Mouse (Mus musculus): Measurements from ENCODE around the gene Msgn1. TPM values are rescaled to one million over a fixed set of nuclear protein-coding genes. Genes with fewer than 3 reads are reported as not detected.
A peak's percentile ranks its signal among the peaks of the same experiment; 100 is the strongest.

Msgn1 gene
- polyA plus RNA-seq, 1 experiment from 2014 or later, result not detected

GRCm38 (mm10) chr12:11198551-11198950, 10.2 kb downstream of the Msgn1 start:
- Histone ChIP-seq H3K27me3 (replicated peaks) (no peaks in the 10 kb centered on the region), H3K4me3 (no peak overlapping the region), H3K4me1 (replicated peaks) (peaks cover 7% of the 10 kb centered on the region; the same call in 1 of the 2 replicates), H3K27ac (ENCODE audit: poor library complexity, severe bottlenecking) (no peak overlapping the region), H3K36me3 (no peaks in the 10 kb centered on the region), H3K9me3 (replicated peaks) (no peaks in the 10 kb centered on the region), H3K9ac (no peak overlapping the region), H3K4me2 (no peak overlapping the region)
- ATAC-seq (ENCODE audit: insufficient number of reproducible peaks, low FRiP score), result no peak
- 51% methylated on average over 2 of the region's 2 CpGs for WGBS

- no peak overlapping the region for H3K9ac ChIP-seq
- no peak for ATAC-seq (ENCODE audit: insufficient number of reproducible peaks, low FRiP score)
- no peaks in the 10 kb centered on the region for H3K27me3 ChIP-seq (replicated peaks)
- no peaks in the 10 kb centered on the region for H3K36me3 ChIP-seq
- no peak overlapping the region for H3K27ac ChIP-seq (ENCODE audit: poor library complexity, severe bottlenecking)
- no peak overlapping the region for H3K4me2 ChIP-seq
- no peaks in the 10 kb centered on the region for H3K9me3 ChIP-seq (replicated peaks)
- peaks cover 3% of the 10 kb centered on the region; the same call in 1 of the 2 replicates for H3K4me1 ChIP-seq (replicated peaks)
- H3K4me3 ChIP-seq, result no peak overlapping the region
- 44% methylated on average over 4 of the region's 4 CpGs for WGBS
Observed at GRCm38 (mm10) chr12:11198026-11198425, 10.7 kb downstream of the Msgn1 start.

- H3K9me3 ChIP-seq (replicated peaks), result no peaks in the 10 kb centered on the region
- no peaks in the 10 kb centered on the region for H3K27me3 ChIP-seq (replicated peaks)
- whole genome bisulfite sequencing, result 39% methylated on average over 5 of the region's 5 CpGs
- H3K9ac ChIP-seq, result 0 out of 2 replicates have a peak overlapping the region, but pooled peaks have one; percentile 68
- no peak for ATAC-seq (ENCODE audit: insufficient number of reproducible peaks, low FRiP score)
- H3K27ac ChIP-seq (ENCODE audit: poor library complexity, severe bottlenecking), result no peak overlapping the region
- no peaks in the 10 kb centered on the region for H3K36me3 ChIP-seq
- peaks cover 3% of the 10 kb centered on the region; the same call in 1 of the 2 replicates for H3K4me1 ChIP-seq (replicated peaks)
- H3K4me2 ChIP-seq, result peak overlapping the region; percentile 71
- peak overlapping the region; percentile 35; the same call in 1 of the 2 replicates for H3K4me3 ChIP-seq
Observed at GRCm38 (mm10) chr12:11196830-11197229, 11.9 kb downstream of the Msgn1 start.

- no peak overlapping the region for H3K27ac ChIP-seq (ENCODE audit: poor library complexity, severe bottlenecking)
- peaks cover 3% of the 10 kb centered on the region; the same call in 1 of the 2 replicates for H3K4me1 ChIP-seq (replicated peaks)
- peak overlapping the region; percentile 35 for H3K4me3 ChIP-seq
- WGBS, result 5% methylated on average over 19 of the region's 19 CpGs
- no peaks in the 10 kb centered on the region for H3K9me3 ChIP-seq (replicated peaks)
- 0 out of 2 replicates have a peak, but pooled peaks have one; percentile 36 for ATAC-seq (ENCODE audit: insufficient number of reproducible peaks, low FRiP score)
- peak overlapping the region; percentile 71 for H3K4me2 ChIP-seq
- H3K9ac ChIP-seq, result peak overlapping the region; percentile 68
- H3K27me3 ChIP-seq (replicated peaks), result no peaks in the 10 kb centered on the region
- H3K36me3 ChIP-seq, result no peaks in the 10 kb centered on the region
Observed at GRCm38 (mm10) chr12:11196142-11196597, 12.6 kb downstream of the Msgn1 start.

DNA sequence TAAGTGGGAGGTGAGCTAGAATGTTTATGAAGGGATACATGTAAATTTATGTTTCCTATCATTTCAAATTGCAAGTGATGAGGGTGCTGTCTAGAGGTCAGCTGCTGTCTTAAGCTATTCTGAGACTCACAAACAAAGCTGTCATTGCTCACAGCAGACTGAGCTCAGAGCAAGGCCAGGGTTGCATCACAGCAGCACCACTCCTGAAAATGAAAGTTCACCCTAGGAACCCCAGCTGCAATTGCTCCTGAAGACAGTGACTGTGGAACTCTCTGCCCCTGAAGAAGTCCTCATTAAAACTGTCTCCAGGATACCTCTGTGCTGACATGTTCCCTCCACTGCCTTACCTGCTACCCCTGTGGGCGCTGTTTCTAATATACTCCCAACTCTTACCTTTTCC, 13.7 kb downstream of the Msgn1 start:
- no peak for ATAC-seq (ENCODE audit: insufficient number of reproducible peaks, low FRiP score)
- 0 out of 2 replicates have a peak overlapping the region, but pooled peaks have one; percentile 12 for H3K9ac ChIP-seq
- WGBS, result 82% methylated on average over 1 of the region's 1 CpGs
- H3K27me3 ChIP-seq (replicated peaks), result no peaks in the 10 kb centered on the region
- no peak overlapping the region for H3K4me2 ChIP-seq
- no peaks in the 10 kb centered on the region for H3K9me3 ChIP-seq (replicated peaks)
- no peak overlapping the region for H3K27ac ChIP-seq (ENCODE audit: poor library complexity, severe bottlenecking)
- H3K4me3 ChIP-seq, result no peak overlapping the region
- H3K36me3 ChIP-seq, result no peaks in the 10 kb centered on the region
- H3K4me1 ChIP-seq (replicated peaks), result peaks cover 3% of the 10 kb centered on the region; the same call in 1 of the 2 replicates

DNA sequence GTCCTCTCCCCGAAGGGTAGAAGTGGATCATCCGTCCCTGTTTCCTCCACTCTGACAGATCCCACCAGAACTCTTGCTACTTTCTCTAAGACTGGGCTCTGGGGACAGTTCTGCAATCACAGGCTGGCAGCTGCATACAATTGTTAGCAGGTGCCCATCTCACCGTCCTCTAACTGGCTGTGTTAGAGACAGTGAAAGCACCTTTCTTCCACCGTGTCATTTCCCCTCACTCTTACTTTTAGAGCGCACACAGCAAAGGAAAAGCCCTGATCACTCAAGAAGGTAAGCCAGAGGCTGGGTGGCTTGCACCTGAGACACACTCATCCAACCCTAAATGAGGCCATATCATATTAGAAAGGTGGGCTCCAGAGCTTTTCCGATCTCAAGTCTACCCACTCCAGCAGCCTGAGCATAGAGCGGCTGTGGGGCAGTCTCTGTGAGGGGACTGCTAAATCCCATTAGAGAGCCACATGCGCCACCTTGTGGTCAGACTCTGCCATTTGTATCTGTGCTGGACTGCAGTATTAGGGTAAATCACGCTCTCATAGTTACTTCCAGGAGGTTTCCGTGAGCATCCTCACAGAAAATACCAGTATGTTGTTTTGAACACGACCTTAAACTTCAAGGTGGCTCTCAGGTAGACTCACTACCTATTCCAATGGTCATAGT, 30.2 kb downstream of the Msgn1 start:
- 25% methylated on average over 11 of the region's 11 CpGs for WGBS
- H3K27me3 ChIP-seq (replicated peaks), result peaks cover 4% of the 10 kb centered on the region; the same call in 1 of the 2 replicates
- no peaks in the 10 kb centered on the region; the same call in 1 of the 2 replicates for H3K4me1 ChIP-seq (replicated peaks)
- peak overlapping the region; percentile 17 for H3K4me3 ChIP-seq
- peak overlapping the region; percentile 64 for H3K4me2 ChIP-seq
- ATAC-seq (ENCODE audit: insufficient number of reproducible peaks, low FRiP score), result peak; percentile 84; the same call in 1 of the 2 replicates
- no peaks in the 10 kb centered on the region for H3K36me3 ChIP-seq
- no peak overlapping the region for H3K27ac ChIP-seq (ENCODE audit: poor library complexity, severe bottlenecking)
- H3K9ac ChIP-seq, result no peak overlapping the region; the same call in 1 of the 2 replicates
- H3K9me3 ChIP-seq (replicated peaks), result no peaks in the 10 kb centered on the region

DNA sequence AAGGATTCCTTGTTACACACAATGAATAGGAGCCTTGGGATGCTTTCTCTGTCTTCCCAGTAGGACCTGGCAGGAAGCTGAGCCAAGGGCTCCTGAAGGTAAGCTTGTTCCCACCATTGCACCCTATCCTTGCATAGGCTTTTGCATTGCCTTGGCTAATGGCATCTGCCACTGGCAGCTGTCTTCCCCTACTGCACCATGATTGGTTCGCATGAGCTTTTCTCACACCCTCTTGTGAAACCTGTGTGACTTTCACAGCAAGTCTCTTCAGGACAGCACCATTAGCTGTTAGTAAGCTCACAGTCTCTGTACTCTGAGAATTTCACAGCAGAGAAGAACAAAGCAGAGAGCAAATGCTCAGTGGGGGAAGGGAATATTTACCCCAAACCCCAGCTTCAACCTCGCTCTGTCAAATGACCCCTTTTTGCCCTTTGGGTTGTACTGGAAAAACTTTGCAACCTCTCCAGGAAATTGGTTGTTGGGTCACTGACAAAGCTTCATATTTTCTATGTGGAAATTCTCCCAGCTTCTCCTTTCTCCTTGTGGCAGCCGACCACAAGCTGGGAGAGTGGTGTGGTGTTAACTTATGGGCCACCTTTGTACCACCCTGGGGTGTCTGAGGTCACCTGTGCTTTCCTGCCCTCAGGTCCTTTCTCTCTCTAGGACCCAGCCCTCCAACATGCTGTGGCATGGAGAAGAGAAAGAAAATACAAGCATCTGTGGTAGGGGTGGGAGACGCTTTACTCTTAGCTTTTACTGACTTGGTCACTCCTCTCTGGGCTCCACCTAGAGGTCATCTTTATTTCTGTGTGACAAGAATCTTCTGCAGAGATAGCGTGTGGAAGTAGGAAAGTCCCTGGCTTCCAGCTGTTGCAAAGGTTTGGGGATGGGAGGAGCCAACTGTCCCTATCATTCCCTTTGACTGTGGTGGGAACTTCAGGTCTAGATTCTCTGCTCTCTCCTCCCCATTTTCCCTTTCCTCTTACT, 31.1 kb downstream of the Msgn1 start:
- H3K9ac ChIP-seq, result no peak overlapping the region; the same call in 1 of the 2 replicates
- H3K27me3 ChIP-seq (replicated peaks), result peaks cover 4% of the 10 kb centered on the region; the same call in 1 of the 2 replicates
- 24% methylated on average over 5 of the region's 5 CpGs for WGBS
- no peaks in the 10 kb centered on the region for H3K36me3 ChIP-seq
- H3K27ac ChIP-seq (ENCODE audit: poor library complexity, severe bottlenecking), result no peak overlapping the region
- peak overlapping the region; percentile 64 for H3K4me2 ChIP-seq
- peak overlapping the region; percentile 17; the same call in 1 of the 2 replicates for H3K4me3 ChIP-seq
- no peaks in the 10 kb centered on the region; the same call in 1 of the 2 replicates for H3K4me1 ChIP-seq (replicated peaks)
- ATAC-seq (ENCODE audit: insufficient number of reproducible peaks, low FRiP score), result no peak
- H3K9me3 ChIP-seq (replicated peaks), result no peaks in the 10 kb centered on the region

DNA sequence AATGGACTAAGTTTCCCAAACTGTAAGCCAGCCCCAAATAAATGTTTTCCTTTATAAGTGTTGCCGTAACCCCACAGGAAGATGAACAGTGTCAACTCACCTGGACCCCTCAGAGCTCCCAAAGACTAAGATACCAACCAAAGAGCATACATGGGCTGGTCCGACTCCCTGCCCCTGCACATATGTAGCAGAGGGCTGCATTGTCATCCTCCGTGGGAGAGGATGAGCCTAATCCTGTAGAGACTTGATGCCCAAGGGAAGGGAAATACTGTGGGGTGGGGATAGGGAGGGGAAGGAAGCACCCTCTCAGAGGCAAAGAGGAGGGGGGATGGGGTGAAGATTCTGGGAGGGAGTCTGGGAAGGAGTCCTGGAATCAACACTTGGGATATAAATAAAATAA, 50.1 kb downstream of the Msgn1 start:
- no peak overlapping the region for H3K27ac ChIP-seq (ENCODE audit: poor library complexity, severe bottlenecking)
- H3K9me3 ChIP-seq (replicated peaks), result no peaks in the 10 kb centered on the region
- H3K36me3 ChIP-seq, result no peaks in the 10 kb centered on the region
- no peak overlapping the region for H3K4me2 ChIP-seq
- ATAC-seq (ENCODE audit: insufficient number of reproducible peaks, low FRiP score), result no peak
- H3K4me3 ChIP-seq, result no peak overlapping the region
- H3K4me1 ChIP-seq (replicated peaks), result no peaks in the 10 kb centered on the region
- H3K27me3 ChIP-seq (replicated peaks), result no peaks in the 10 kb centered on the region
- H3K9ac ChIP-seq, result no peak overlapping the region
- WGBS, result 90% methylated on average over 3 of the region's 3 CpGs

Other genes starting within 250 kb of the Msgn1 start
- gene Kcns3, start 57.9 kb downstream of the Msgn1 start, polyA plus RNA-seq (2016; fragmentation: Nextera tagmentation; extraction: Ambion mirVana), result 0.08 and 0.38 TPM in 2 replicates
- gene Gen1, start 56.8 kb upstream of the Msgn1 start, polyA plus RNA-seq (2016; fragmentation: Nextera tagmentation; extraction: Ambion mirVana), result 7.4 and 8.3 TPM in 2 replicates
- 124 and 125 TPM in 2 replicates for gene Smc6, start 56.9 kb upstream of the Msgn1 start, polyA plus RNA-seq (2016; fragmentation: Nextera tagmentation; extraction: Ambion mirVana)
- gene Vsnl1, start 227.6 kb upstream of the Msgn1 start, polyA plus RNA-seq (2016; fragmentation: Nextera tagmentation; extraction: Ambion mirVana), result 9.9 and 12.0 TPM in 2 replicates
- gene Rad51ap2, start 247.1 kb upstream of the Msgn1 start, polyA plus RNA-seq (2016; fragmentation: Nextera tagmentation; extraction: Ambion mirVana), result 0.32 and 0.53 TPM in 2 replicates

Measured in heart, embryonic 12.5 days (tissue).